Mouse (Mus musculus) midbrain, embryonic 14.5 days (tissue): ENCODE measurements around the gene Bach2. TPM values are rescaled to one million over a fixed set of nuclear protein-coding genes. Genes with fewer than 3 reads are reported as not detected.
A peak's percentile ranks its signal among the peaks of the same experiment; 100 is the strongest.

Source experiments
- ATAC-seq: fragments of 200-750 bp; cut with Nextera tagmentation; 2 replicates; pipeline ENCODE4 v1.8.0; 2017; ENCODE audit warnings: moderate number of reproducible peaks, moderate library complexity; ENCODE audit not compliant: low FRiP score, low TSS enrichment
- DNase-seq: peaks from one replicate; pipeline ENCODE4 v3.0.0-alpha.2; 2015
- H3K27ac ChIP-seq: fragments of 300-500 bp; sonication (generic); replicated peaks from 2 replicates; pipeline ENCODE4 v1.5.1; 2014; ENCODE audit warnings: mild to moderate bottlenecking, low read depth, low read length, moderate library complexity
- H3K27me3 ChIP-seq: fragments of 300-500 bp; sonication (generic); 2 replicates; pipeline ENCODE4 v1.6.1; 2014; ENCODE audit warnings: low read length, control low read depth, mixed read lengths; ENCODE audit not compliant: control insufficient read depth, insufficient read depth
- H3K36me3 ChIP-seq: fragments of 300-500 bp; sonication (generic); 2 replicates; pipeline ENCODE4 v1.6.1; 2014; ENCODE audit warnings: low read length, control low read depth; ENCODE audit not compliant: control insufficient read depth, insufficient read depth
- H3K4me1 ChIP-seq: fragments of 300-500 bp; sonication (generic); 2 replicates; pipeline ENCODE4 v1.6.1; 2014; ENCODE audit warnings: mild to moderate bottlenecking, antibody characterized with exemption, low read length, control low read depth; ENCODE audit not compliant: control insufficient read depth, insufficient read depth
- H3K4me2 ChIP-seq: fragments of 300-500 bp; sonication (generic); 2 replicates; pipeline ENCODE4 v1.6.1; 2014; ENCODE audit warnings: mild to moderate bottlenecking, low read length, moderate library complexity
- H3K4me3 ChIP-seq: fragments of 300-500 bp; sonication (generic); replicated peaks from 2 replicates; pipeline ENCODE4 v1.5.1; 2014; ENCODE audit warnings: low read depth, low read length
- H3K9ac ChIP-seq: fragments of 300-500 bp; sonication (generic); replicated peaks from 2 replicates; pipeline ENCODE4 v1.6.1; 2014; ENCODE audit warnings: mild to moderate bottlenecking, low read length, moderate library complexity
- H3K9me3 ChIP-seq: fragments of 300-500 bp; sonication (generic); 2 replicates; pipeline ENCODE4 v1.6.1; 2016; ENCODE audit warnings: low read length, control low read depth, mixed read lengths; ENCODE audit not compliant: control insufficient read depth
- WGBS: fragments of 180-500 bp; shearing (Covaris S2); extraction: QIAGEN DNeasy Blood & Tissue Kit; methylation state at CpG from one replicate; pipeline ENCODE4 v1.1.7; 2014; 5-methylcytosine and 5-hydroxymethylcytosine counted together
- polyA plus RNA-seq: library from polyadenylated mRNA; unstranded; fragments of >200 nt; fragmentation: Nextera tagmentation; extraction: Ambion mirVana; gene quantifications from 2 replicates; pipeline ENCODE4 v1.2.1, GENCODE M21; 2014

The Bach2 gene
- polyA plus RNA-seq, 1 experiment from 2014 or later: 27.0 TPM

- H3K9ac ChIP-seq: peak overlapping the region; percentile 27; the same call in 1 of the 2 replicates
Measured at GRCm38 (mm10) chr4:32481366-32482055, 242.9 kb downstream of the Bach2 start.

GRCm38 (mm10) chr4:32482138-32482537 lies 243.5 kb downstream of the Bach2 start:
- 43% methylated on average over 8 of the region's 8 CpGs for WGBS
- Histone ChIP-seq H3K4me2 (no peak overlapping the region), H3K9me3 (no peaks in the 10 kb centered on the region), H3K27me3 (no peaks in the 10 kb centered on the region), H3K27ac (peak overlapping the region; percentile 79), H3K36me3 (no peaks in the 10 kb centered on the region), H3K9ac (no peak overlapping the region), H3K4me1 (peaks cover 76% of the 10 kb centered on the region), H3K4me3 (no peak overlapping the region)
- ATAC-seq: no peak
- DNase-seq: peak; percentile 50

More at GRCm38 (mm10) chr4:32481366-32482055, 242.9 kb downstream of the Bach2 start:
- peaks cover 70% of the 10 kb centered on the region for H3K4me1 ChIP-seq
- H3K4me3 ChIP-seq: no peak overlapping the region
- WGBS: 9% methylated on average over 18 of the region's 18 CpGs
- peak overlapping the region; percentile 79 for H3K27ac ChIP-seq
- DNase-seq (peak; percentile 56), ATAC-seq (no peak)
- H3K27me3 ChIP-seq: no peaks in the 10 kb centered on the region
- H3K36me3 ChIP-seq: no peaks in the 10 kb centered on the region
- H3K9me3 ChIP-seq: no peaks in the 10 kb centered on the region
- peak overlapping the region; percentile 15 for H3K4me2 ChIP-seq

DNA sequence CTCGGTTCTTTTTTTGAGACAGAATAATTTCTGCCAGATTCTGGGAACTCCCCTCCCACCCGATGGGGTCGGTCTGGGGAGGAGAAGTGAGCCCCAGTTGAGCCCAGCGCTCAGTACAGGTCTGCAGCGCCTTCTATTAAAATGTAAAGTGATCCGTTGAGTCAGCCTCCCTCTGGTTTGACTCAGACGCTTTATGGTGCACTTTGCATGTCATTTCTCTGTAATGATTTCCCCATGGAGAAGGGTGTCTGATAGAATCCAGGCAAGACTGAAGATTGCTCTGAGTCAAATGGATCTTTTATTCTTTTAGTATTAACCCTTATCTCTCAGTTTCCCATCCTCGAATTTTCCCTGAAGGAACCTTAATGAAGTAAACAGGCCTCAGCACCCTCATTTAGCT lies 244.3 kb downstream of the Bach2 start:
- DNase-seq (peak; percentile 72), ATAC-seq (no peak)
- Histone ChIP-seq H3K4me3 (no peak overlapping the region), H3K9ac (no peak overlapping the region), H3K4me2 (no peak overlapping the region), H3K9me3 (no peaks in the 10 kb centered on the region), H3K27me3 (no peaks in the 10 kb centered on the region), H3K27ac (peak overlapping the region; percentile 79), H3K4me1 (peaks cover 76% of the 10 kb centered on the region), H3K36me3 (no peaks in the 10 kb centered on the region)
- WGBS: 3% methylated on average over 8 of the region's 8 CpGs

- H3K4me3 ChIP-seq: no peak overlapping the region
- H3K36me3 ChIP-seq: no peaks in the 10 kb centered on the region
- no peak for ATAC-seq
- H3K27ac ChIP-seq: no peak overlapping the region
- DNase-seq: no peak
- H3K9ac ChIP-seq: no peak overlapping the region
- no peaks in the 10 kb centered on the region for H3K9me3 ChIP-seq
- 47% methylated on average over 5 of the region's 5 CpGs for WGBS
- peaks cover 47% of the 10 kb centered on the region for H3K4me1 ChIP-seq
- no peak overlapping the region for H3K4me2 ChIP-seq
- H3K27me3 ChIP-seq: no peaks in the 10 kb centered on the region
Measured at GRCm38 (mm10) chr4:32485848-32486247, 247.2 kb downstream of the Bach2 start.

DNA sequence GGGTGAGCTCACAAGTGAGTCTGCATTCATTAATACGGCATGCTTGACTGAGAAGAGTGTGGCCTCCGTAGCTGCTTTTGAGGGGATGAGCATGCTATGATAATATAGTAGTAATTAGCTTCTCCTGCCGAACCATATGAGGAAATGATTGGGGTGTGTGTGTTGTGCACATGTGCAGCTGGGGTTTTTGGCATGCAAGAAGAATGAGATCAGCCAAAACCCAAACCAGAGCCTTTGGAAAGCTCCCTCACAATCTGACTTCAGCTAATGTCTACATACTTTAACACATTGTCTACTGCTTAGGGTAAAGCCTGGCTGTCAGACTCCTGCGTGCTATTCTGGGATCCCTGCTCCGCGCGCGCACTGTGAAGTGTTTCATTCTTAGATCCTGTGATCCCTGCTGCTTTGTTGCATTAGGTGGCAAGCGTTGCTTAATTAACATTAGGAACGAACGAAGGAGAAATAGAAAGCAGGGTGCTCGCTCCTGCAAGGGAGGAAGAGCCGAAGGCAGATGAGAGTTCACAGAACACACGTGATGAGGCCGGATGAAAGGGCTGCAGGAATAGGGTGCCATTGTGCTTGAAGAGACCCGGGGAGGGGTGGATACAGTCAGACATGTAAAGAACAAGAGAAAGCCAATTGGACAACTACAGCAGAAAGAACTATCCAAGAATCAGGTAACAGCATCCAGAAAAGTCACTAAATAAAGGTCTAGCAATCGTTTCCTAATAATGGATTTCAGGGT lies 248.2 kb downstream of the Bach2 start:
- H3K27me3 ChIP-seq: no peaks in the 10 kb centered on the region
- H3K9me3 ChIP-seq: no peaks in the 10 kb centered on the region
- peak overlapping the region; percentile 39; the same call in 1 of the 2 replicates for H3K9ac ChIP-seq
- H3K4me1 ChIP-seq: peaks cover 37% of the 10 kb centered on the region
- peak; percentile 49; the same call in 1 of the 2 replicates for ATAC-seq
- H3K4me2 ChIP-seq: peak overlapping the region; percentile 46
- H3K4me3 ChIP-seq: no peak overlapping the region
- 29% methylated on average over 17 of the region's 17 CpGs for WGBS
- no peaks in the 10 kb centered on the region for H3K36me3 ChIP-seq
- peak; percentile 66 for DNase-seq
- H3K27ac ChIP-seq: peak overlapping the region; percentile 68

- Histone ChIP-seq H3K4me1 (peaks cover 19% of the 10 kb centered on the region), H3K4me3 (no peak overlapping the region), H3K9ac (no peak overlapping the region), H3K27me3 (no peaks in the 10 kb centered on the region), H3K9me3 (no peaks in the 10 kb centered on the region), H3K36me3 (no peaks in the 10 kb centered on the region), H3K27ac (no peak overlapping the region), H3K4me2 (no peak overlapping the region)
- DNase-seq (no peak), ATAC-seq (no peak)
- WGBS: 89% methylated on average over 1 of the region's 1 CpGs
Measured at GRCm38 (mm10) chr4:32489186-32489585, 250.6 kb downstream of the Bach2 start.

DNA sequence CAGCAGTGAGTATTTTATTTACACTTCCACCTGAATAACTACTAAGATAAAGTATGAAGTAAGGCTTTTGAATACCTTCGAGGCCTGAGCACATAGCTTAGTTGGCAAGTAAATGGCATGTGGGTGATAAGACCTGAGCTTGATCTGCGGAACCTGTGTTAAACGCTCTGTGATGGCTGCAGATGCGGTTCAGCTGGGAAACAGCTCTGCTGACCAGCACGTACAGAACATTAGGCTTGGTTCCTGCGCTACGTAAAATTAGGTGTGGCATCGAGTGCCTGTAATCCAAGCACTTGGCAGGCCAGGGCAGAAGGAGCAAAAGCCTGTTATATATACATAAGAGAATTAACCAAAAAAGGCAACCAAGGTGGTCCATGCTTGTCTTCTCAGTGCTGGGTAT lies 252.6 kb downstream of the Bach2 start:
- H3K9ac ChIP-seq: no peak overlapping the region
- 89% methylated on average over 8 of the region's 8 CpGs for WGBS
- ATAC-seq: no peak
- H3K9me3 ChIP-seq: peaks cover 5% of the 10 kb centered on the region; the same call in 1 of the 2 replicates
- peaks cover 13% of the 10 kb centered on the region for H3K4me1 ChIP-seq
- no peaks in the 10 kb centered on the region for H3K27me3 ChIP-seq
- H3K4me3 ChIP-seq: no peak overlapping the region
- no peak for DNase-seq
- H3K4me2 ChIP-seq: no peak overlapping the region
- H3K36me3 ChIP-seq: no peaks in the 10 kb centered on the region
- 0 out of 2 replicates have a peak overlapping the region, but pooled peaks have one; percentile 32 for H3K27ac ChIP-seq

GRCm38 (mm10) chr4:32492834-32493233 lies 254.2 kb downstream of the Bach2 start:
- H3K9ac ChIP-seq: no peak overlapping the region
- H3K36me3 ChIP-seq: no peaks in the 10 kb centered on the region
- 83% methylated on average over 7 of the region's 7 CpGs for whole genome bisulfite sequencing
- no peak overlapping the region for H3K4me3 ChIP-seq
- no peaks in the 10 kb centered on the region for H3K4me1 ChIP-seq
- no peak overlapping the region for H3K4me2 ChIP-seq
- no peak overlapping the region for H3K27ac ChIP-seq
- H3K27me3 ChIP-seq: no peaks in the 10 kb centered on the region
- DNase-seq: no peak
- H3K9me3 ChIP-seq: peaks cover 5% of the 10 kb centered on the region; the same call in 1 of the 2 replicates
- no peak for ATAC-seq
